Mouse (Mus musculus) lung, postnatal 10 days (tissue): ENCODE results near the gene Ddah2.

Experiments used
- DNase-seq: peaks from one replicate; pipeline ENCODE4 v3.0.0; 2021

Ddah2 gene

GRCm38 (mm10) chr17:35082841-35083576, 24.2 kb downstream of the Ddah2 start:
- DNase-seq = no peak

- no peak for DNase-seq
Measured at GRCm38 (mm10) chr17:35083929-35084497, 25.2 kb downstream of the Ddah2 start.

- no peak for DNase-seq
Measured at GRCm38 (mm10) chr17:35085208-35085865, 26.5 kb downstream of the Ddah2 start, which contains the start of gene Ly6g6f. Ly6g6f (minus strand) TSS chr17:35085610.

- DNase-seq = no peak
Measured at GRCm38 (mm10) chr17:35088151-35088550, 29.3 kb downstream of the Ddah2 start.

GRCm38 (mm10) chr17:35088825-35089644, 30.2 kb downstream of the Ddah2 start, which contains the start of gene Abhd16a:
Abhd16a (plus strand) TSS chr17:35089263.
- DNase-seq = peak; percentile 96

- no peak for DNase-seq
Measured at GRCm38 (mm10) chr17:35090166-35090932, 31.5 kb downstream of the Ddah2 start.

GRCm38 (mm10) chr17:35092403-35093198, 33.8 kb downstream of the Ddah2 start:
- peak; percentile 62 for DNase-seq

- no peak for DNase-seq
Measured at GRCm38 (mm10) chr17:35094475-35095365, 35.9 kb downstream of the Ddah2 start.

- no peak for DNase-seq
Measured at GRCm38 (mm10) chr17:35096597-35096996, 37.8 kb downstream of the Ddah2 start.

GRCm38 (mm10) chr17:35097164-35097655, 38.4 kb downstream of the Ddah2 start:
- DNase-seq = peak; percentile 57

GRCm38 (mm10) chr17:35100196-35100765, 41.4 kb downstream of the Ddah2 start:
- no peak for DNase-seq

- no peak for DNase-seq
Measured at GRCm38 (mm10) chr17:35101161-35101560, 42.3 kb downstream of the Ddah2 start.

- DNase-seq = no peak
Measured at GRCm38 (mm10) chr17:35102299-35102698, 43.5 kb downstream of the Ddah2 start.

- DNase-seq = no peak
Measured at GRCm38 (mm10) chr17:35103221-35103690, 44.4 kb downstream of the Ddah2 start.

GRCm38 (mm10) chr17:35104079-35104478, 45.2 kb downstream of the Ddah2 start:
- no peak for DNase-seq

GRCm38 (mm10) chr17:35104754-35105153, 45.9 kb downstream of the Ddah2 start:
- DNase-seq = no peak

GRCm38 (mm10) chr17:35105740-35106389, 47.0 kb downstream of the Ddah2 start:
- peak; percentile 51 for DNase-seq

GRCm38 (mm10) chr17:35106522-35106921, 47.7 kb downstream of the Ddah2 start:
- DNase-seq = no peak

GRCm38 (mm10) chr17:35108097-35108496, 49.3 kb downstream of the Ddah2 start, which contains the start of gene Ly6g5c:
Ly6g5c (plus strand) TSS chr17:35108279.
- DNase-seq = no peak
